Mouse (Mus musculus): ENCODE data around the gene Prpf31.

GRCm38 (mm10) chr7:3677342-3677741 is 47.6 kb downstream of the Prpf31 start, which contains the start of gene Tmc4:
- TF ChIP-seq CTCF (IDR thresholded peaks at IDR 0.05; ENCODE audit: low read depth, low read length): no peak
- TF ChIP-seq GATA2 (IDR thresholded peaks at IDR 0.05; ENCODE audit: borderline replicate concordance, low read depth, low read length): no peak
